Mouse (Mus musculus): Measurements from ENCODE around the gene Sh3bp1.

DNA sequence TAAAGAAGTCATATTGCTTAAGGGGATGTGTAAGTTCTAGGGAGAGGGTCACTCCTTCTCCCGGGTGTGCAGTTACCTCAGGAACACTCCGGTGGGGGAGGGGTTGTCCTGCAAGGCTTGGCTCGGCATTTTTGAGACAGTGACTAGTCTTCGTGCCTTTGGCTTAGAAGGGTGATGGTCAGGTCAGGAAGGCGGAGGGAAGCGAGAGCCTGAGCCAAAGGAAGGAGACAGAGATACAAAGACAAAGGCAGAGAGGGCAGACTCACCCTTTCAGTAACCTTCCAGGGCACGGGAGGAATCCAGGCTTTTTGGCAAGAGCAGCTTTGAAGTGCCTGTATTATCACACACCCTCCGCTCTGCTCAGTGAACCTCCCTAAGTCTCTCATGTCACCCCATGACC, 25.6 kb downstream of the Sh3bp1 start:
- TF ChIP-seq ZC3H11A (IDR thresholded peaks at IDR 0.05; ENCODE audit: low read depth, low read length) (no peak), MAZ (IDR thresholded peaks at IDR 0.05; ENCODE audit: low read depth, low read length) (no peak), UBTF (IDR thresholded peaks at IDR 0.05; ENCODE audit: low read depth, low read length) (no peak), ETS1 (conservative IDR thresholded peaks at IDR 0.05; ENCODE audit: low read depth, low read length) (no peak), RAD21 (IDR thresholded peaks at IDR 0.05; ENCODE audit: low read depth, low read length) (no peak), CTCF (conservative IDR thresholded peaks at IDR 0.05 in 1 of 2, IDR thresholded peaks at IDR 0.05 in 1 of 2; ENCODE audit: low read depth in 2 of 2, low read length in 2 of 2) (no peak), USF1 (IDR thresholded peaks at IDR 0.05; ENCODE audit: low read depth, low read length) (no peak), TBP (conservative IDR thresholded peaks at IDR 0.05; ENCODE audit: low read depth, low read length) (no peak), SMC3 (IDR thresholded peaks at IDR 0.05; ENCODE audit: low read depth, low read length) (no peak)

Data from CH12.LX (cell line).